Mouse (Mus musculus): ENCODE data around the gene Gbgt1.

DNA sequence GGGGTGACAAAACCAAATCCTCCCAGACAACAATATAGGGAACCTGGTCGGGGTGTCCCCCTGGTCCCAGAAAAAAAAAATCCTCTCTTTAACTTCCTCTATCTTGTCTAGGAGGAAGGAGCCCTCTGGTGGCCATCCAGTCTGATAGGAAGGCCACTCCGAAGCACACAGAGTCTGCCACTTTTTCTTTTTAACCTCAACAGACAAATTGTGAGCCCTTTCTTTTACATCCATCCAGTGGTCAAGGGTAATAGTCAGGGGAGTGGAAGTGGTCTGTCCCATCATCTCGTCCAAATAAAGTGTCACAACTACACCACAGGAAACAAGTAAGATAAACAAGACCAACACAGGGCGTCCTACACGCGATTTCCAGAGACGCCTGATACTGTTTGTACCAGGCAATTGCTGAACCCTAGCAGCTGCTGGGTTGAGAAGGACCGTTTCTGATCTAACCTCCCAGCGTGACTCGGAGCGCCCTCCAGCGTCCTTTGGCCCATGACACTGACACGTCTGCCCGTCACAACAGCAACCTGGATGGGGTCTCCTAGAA is 1.4 kb upstream of the Gbgt1 start:
- no peak for TF ChIP-seq CTCF (IDR thresholded peaks at IDR 0.05; ENCODE audit: borderline replicate concordance, control insufficient read depth, extremely low read depth, insufficient read depth, low read length, poor library complexity)
- no peak for TF ChIP-seq POLR2A (IDR thresholded peaks at IDR 0.05; ENCODE audit: control insufficient read depth, extremely low read depth, insufficient read depth, low read length, poor library complexity)

All from thymus, adult 2 months (tissue).